Mouse (Mus musculus) embryonic fibroblast, embryonic 13.5 days (primary cell): Measurements from ENCODE around the gene Iqschfp. TPM values are rescaled to one million over a fixed set of nuclear protein-coding genes. Genes with fewer than 3 reads are reported as not detected.

Experiments
- H3K27ac ChIP-seq: 2 replicates; pipeline ENCODE4 v1.5.1; 2012; ENCODE audit warnings: low read length, control low read depth, inconsistent platforms; ENCODE audit not compliant: insufficient read depth
- H3K4me1 ChIP-seq: 2 replicates; pipeline ENCODE4 v1.6.1; 2011; ENCODE audit warnings: low read length; ENCODE audit not compliant: control insufficient read depth, insufficient read depth
- H3K4me3 ChIP-seq: 2 replicates; pipeline ENCODE4 v1.5.1; 2011; ENCODE audit warnings: mild to moderate bottlenecking, control low read depth, low read length; ENCODE audit not compliant: insufficient read depth
- CTCF ChIP-seq: IDR thresholded peaks from 2 replicates; pipeline ENCODE4 v1.5.1; 2011; ENCODE audit warnings: mild to moderate bottlenecking, control low read depth, low read length, moderate library complexity, borderline replicate concordance; ENCODE audit not compliant: insufficient read depth
- POLR2A ChIP-seq: IDR thresholded peaks from 2 replicates; pipeline ENCODE4 v1.6.1; 2011; ENCODE audit warnings: low read depth, mild to moderate bottlenecking, control low read depth, low read length, moderate library complexity
- polyA plus RNA-seq: library from polyadenylated mRNA; stranded (reverse); fragments of >200 nt; gene quantifications from 2 replicates; pipeline ENCODE4 v1.2.4, GENCODE M21; 2011; ENCODE audit warnings: low read depth; ENCODE audit not compliant: missing spikeins, insufficient read length

The Iqschfp gene
- polyA plus RNA-seq, 1 experiment: not detected

DNA sequence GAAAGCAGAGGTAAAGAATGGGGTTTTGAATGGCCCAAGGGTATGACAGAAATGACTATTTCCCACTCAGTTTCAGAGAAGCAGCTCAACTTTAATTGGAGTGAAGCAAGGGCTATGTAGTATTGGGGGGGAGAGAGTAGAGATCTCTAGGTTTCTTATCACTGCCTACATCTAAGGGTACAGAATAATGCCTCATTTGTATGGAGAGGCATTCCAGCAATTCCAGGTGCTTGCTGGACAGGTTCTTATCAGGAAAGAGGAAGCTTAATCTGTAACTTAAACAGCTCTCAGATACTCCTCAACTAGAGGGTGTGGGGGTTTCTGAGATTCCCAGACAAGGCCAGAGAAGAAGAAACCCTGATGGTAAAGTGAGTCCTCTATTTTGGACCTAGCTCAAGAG, 120.3 kb downstream of the Iqschfp start:
- Histone ChIP-seq H3K4me1 (no peaks in the 10 kb centered on the region), H3K4me3 (no peak overlapping the region), H3K27ac (no peak overlapping the region)
- no peak for TF ChIP-seq CTCF
- no peak for TF ChIP-seq POLR2A

DNA sequence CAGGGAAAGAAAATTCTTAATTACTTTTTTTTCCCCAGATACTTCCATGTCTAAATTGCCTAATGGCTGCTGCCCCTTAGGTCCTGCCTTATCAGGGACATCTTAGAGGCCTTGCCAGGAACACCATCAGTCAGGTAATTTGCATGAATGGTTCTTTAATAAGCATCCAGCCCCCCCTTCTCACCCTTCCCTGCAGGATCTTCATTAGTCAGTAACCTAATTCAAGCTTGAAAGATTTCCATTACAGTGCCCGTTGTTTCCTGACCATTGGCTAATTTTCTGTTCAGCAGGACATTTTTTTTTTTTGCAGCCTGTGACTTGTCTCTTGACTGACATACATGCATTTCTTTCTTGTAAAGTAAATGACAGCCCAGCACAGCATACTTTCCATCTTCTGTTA, 123.8 kb downstream of the Iqschfp start:
- Histone ChIP-seq H3K4me3 (no peak overlapping the region), H3K4me1 (no peaks in the 10 kb centered on the region)
- TF ChIP-seq POLR2A (no peak), CTCF (no peak)

DNA sequence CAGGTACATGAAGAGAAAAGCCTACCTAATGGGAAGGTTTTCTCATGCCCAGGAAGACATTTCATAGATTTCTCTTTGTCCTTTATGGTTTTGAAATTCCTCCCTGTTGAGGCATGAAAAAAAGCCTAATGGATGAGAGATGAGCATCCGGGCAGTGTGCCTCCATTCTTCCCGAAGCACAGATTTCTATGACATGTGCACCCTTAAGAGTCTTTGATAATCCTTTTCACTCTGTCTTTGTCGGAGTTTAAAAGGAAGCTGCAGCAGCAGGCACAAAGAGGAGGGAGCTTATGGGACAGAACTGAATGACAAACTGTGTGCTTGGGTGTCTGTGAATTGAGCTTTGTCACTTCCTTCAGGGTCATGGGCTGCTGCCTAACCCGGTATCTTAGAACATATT, 127.4 kb downstream of the Iqschfp start:
- TF ChIP-seq CTCF: no peak
- H3K27ac ChIP-seq: no peak overlapping the region
- H3K4me3 ChIP-seq: no peak overlapping the region
- no peaks in the 10 kb centered on the region for H3K4me1 ChIP-seq

More for the DNA sequence above, 123.8 kb downstream of the Iqschfp start:
- H3K27ac ChIP-seq: no peak overlapping the region

DNA sequence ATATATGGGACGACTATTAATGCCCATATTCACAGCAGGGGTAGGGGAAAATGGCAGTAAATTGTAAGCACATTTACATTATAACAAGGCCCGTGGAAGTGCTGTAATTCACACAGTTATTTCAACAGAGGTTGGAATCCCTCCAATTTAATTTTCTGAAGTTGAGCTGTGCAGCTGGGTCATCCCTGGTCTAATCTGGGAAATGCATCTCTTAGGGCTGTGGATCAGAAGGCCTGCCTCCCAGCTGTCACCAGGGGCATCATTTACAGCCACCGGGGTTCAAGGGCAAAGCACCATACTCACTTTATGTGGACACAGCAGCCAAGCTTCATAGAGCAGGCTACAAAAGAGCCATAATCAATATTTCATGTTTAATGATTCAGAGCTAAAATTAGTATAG, 144.1 kb downstream of the Iqschfp start:
- TF ChIP-seq CTCF (no peak), POLR2A (no peak)
- Histone ChIP-seq H3K27ac (no peak overlapping the region), H3K4me1 (no peaks in the 10 kb centered on the region), H3K4me3 (no peak overlapping the region)

DNA sequence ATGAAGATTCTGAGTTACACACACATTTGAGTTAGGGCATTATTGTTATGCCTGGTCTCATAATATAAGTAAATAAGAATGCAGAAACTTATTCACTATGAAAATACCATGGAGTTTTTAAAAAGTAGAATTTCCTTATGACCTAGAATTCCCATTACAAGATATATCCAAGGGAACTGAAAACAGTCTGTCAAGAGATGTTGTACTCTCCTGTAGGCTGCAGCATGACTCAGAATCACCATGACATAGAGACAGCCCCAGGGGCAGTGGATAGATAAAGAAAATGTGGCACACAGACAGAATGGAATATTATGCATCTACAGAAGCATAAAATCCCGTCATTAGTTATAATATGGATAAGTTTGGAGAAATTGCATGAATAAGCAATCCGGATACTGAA, 150.9 kb downstream of the Iqschfp start:
- no peak overlapping the region for H3K27ac ChIP-seq
- no peak overlapping the region for H3K4me3 ChIP-seq
- H3K4me1 ChIP-seq: no peaks in the 10 kb centered on the region; the same call in 1 of the 2 replicates
- TF ChIP-seq POLR2A (no peak), CTCF (no peak)

DNA sequence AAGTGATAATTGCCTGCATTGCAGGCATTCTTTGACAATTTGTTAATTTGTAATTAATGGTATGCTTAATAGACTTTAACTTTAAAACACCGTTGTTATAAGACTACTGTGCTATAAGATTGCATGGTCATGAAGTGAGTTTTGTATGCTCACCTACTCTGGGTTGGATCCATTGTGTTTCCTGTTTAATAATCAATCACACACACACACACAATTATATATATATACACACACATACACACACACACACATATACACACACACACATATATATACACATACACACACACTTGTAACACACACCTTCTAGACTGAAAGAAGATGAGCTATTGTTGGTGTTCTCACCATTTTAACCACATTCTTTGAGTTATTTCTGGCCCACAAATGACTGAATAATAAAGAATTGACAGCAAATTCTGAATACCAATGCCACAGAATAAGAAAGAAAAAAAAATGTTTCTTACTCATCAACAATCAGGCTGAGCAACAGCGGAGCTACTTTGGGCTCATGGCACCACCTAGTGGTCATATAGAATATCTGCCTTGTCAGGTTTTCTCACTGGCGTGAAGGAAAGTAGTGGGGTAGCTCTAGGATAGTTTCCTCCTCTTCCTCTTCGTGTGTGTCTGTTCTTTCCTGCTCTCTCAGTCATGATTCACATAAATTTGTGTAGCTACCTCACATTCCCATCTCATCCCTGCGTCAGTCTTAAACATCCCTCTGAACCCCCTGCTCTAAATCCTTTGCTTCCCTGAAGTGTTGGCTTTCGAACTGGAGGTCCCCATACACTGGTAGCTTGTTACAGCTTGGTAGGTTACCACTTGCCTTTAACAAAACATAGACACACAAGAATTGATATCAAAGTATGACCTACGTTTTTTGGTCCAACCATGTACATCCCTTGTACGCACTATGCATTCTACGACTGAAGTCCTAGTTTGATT, 153.7 kb downstream of the Iqschfp start:
- no peaks in the 10 kb centered on the region; the same call in 1 of the 2 replicates for H3K4me1 ChIP-seq
- TF ChIP-seq CTCF (peak; percentile 52; the same call in 1 of the 2 replicates), POLR2A (no peak)
- no peak overlapping the region for H3K27ac ChIP-seq
- H3K4me3 ChIP-seq: no peak overlapping the region

DNA sequence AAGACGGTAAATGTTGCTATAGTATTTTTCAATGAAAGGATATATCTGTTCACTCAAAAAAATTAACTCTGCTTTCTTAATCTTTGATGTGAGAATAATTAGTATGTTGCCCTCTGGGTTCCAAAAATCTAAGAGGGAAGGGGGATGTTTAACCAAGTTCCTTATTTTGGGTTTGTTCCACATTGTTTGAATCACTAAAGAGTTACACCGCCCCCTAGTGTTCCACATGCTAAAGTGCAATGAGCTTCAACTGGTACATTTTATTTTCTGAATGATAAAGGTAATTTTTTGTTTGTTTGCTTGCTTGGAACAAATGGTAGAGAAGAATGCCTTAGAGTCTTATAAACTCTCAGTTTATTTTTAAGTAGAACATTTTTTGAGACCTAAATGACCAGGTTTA, 161.5 kb downstream of the Iqschfp start:
- no peak for TF ChIP-seq CTCF
- no peak for TF ChIP-seq POLR2A
- Histone ChIP-seq H3K4me3 (no peak overlapping the region), H3K4me1 (no peaks in the 10 kb centered on the region), H3K27ac (no peak overlapping the region)

DNA sequence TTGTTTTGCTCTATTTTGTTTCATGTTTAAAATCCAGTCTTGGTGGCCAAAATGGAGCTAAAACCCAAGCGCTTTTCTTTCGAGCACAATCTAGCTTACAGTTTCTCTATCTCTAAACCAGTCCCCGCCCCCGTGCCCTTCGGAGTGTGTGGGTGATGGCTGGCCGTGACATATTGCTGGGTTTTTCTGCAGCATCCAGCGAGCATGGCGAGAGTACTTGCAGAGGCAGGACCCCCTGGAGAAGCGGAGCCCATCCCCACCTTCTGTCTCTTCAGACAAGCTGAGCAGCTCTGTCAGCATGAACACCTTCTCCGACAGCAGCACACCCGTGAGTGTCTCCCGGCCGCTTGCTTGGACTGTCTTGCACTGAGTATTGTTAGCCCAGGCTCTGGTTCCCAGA, 163.0 kb downstream of the Iqschfp start:
- H3K4me1 ChIP-seq: no peaks in the 10 kb centered on the region
- TF ChIP-seq CTCF: no peak
- no peak overlapping the region for H3K27ac ChIP-seq
- no peak overlapping the region for H3K4me3 ChIP-seq

DNA sequence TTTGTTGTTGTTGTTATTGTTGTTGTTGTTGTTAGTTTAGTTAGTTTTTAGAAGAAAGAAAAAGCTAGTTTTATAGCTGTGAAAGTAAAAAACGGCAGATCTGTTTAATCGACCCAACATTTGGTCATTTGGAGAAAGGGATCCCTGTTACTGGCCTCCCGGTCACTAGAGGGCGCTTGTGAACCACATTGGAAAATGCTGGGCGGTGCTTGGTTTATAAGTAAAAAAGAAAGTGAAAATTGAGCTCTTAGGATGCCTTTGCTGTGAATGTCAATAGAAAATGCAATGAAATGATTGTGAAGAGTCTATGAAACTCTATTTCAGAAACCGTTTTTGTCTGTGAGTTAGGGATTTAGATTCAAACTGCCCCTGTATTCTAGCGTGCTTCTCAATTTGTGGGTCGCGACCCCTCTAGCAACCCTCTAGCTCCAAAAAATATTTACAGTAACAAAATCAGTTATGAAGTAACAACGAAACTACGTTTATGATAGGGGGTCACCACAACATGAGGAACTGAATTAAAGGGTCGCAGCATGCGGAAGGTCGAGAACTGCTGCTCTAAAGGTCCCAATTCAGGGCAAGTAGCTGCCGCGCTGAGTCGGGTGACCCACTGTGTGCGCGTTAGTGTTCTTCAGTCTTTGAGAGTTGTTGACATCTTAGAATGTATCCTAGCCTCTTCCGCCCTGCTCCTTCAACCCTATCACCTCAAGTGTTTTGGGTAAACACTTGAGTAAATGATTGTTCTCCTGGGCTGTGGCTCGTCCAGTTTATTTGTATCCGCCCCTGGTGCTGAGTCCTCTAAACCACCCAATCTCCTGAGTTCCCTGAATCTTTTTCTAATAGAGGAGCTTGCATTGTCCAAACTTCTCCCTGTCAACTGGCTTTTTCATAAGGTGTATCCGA, 164.6 kb downstream of the Iqschfp start:
- Histone ChIP-seq H3K27ac (no peak overlapping the region), H3K4me3 (peak overlapping the region; percentile 13; the same call in 1 of the 2 replicates), H3K4me1 (no peaks in the 10 kb centered on the region)
- TF ChIP-seq CTCF: peak; percentile 50; the same call in 1 of the 2 replicates
- TF ChIP-seq POLR2A: no peak
